19 mouse cellular contexts compared by ENCODE assay signal in the genomic region with DNA sequence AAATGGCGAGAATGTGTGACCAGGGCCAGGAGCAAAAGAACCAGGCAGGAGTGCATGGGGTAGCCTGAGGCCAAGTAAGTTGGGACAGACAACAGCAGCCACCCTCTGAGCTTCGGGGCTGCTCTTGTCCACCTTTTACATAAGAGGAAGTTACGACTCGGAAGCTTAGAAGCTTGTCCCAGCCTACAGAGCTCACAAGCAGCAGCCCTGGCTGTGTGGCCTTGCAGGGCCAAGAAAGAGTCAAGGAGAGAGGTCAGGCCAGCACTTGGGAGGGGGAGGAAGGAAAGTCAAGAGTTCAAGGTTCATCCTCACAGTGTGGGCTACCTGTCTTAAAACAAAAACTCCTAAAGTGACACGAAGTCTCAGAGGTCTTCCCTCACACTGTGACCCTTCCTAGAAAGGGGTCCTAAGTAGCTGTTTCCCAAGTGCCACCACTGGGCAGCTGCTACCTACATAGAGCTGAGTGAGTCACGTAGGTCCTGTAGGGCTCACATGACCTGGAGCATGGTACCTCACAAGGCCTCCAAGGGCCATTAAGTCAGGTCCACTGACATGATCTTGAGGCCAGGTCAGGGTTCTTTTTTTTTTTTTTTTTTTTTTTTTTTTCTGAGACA. TPM values are rescaled to one million over a fixed set of nuclear protein-coding genes. Genes with fewer than 3 reads are reported as not detected.
DNase-seq lines count a peak whose midpoint lies in the region; ATAC-seq and TF ChIP-seq lines count a peak whose summit lies in the region.
"Had no signal": no experiment of that assay in that cellular context is flagged by ENCODE, and none has a peak within 500 bp of the region (broad histone marks: within the 10 kb centered on the region; RNA-seq: fewer than 3 reads in every experiment).

No protein-coding gene starts in this region.

- no peaks in the 10 kb centered on the region for H3K9me3 ChIP-seq in hindbrain, embryonic 10.5 days
- H3K9me3 ChIP-seq in hindbrain, embryonic 13.5 days: no peaks in the 10 kb centered on the region
- H3K9me3 ChIP-seq in megakaryocyte, embryonic 14.5 days: no peaks in the 10 kb centered on the region
- H3K9me3 ChIP-seq: heart, embryonic 13.5 days; hindbrain, embryonic 15.5 days; limb, embryonic 12.5 days; neural tube, embryonic 15.5 days had no signal

- H3K4me3 ChIP-seq in hindbrain, embryonic 10.5 days: no peak overlapping the region
- no peak overlapping the region for H3K4me3 ChIP-seq in hindbrain, embryonic 13.5 days
- no peak overlapping the region for H3K4me3 ChIP-seq in bone marrow macrophage, adult 2 months (ENCODE audit: insufficient read depth, low read length)
- H3K4me3 ChIP-seq in megakaryocyte, embryonic 14.5 days (replicated peaks): peak overlapping the region; percentile 53
- H3K4me3 ChIP-seq: heart, embryonic 13.5 days; hindbrain, embryonic 15.5 days; limb, embryonic 12.5 days; neural tube, embryonic 15.5 days had no signal

- DNase-seq in hindbrain, embryonic 10.5 days (ENCODE audit: low spot score): no peak
- peak; percentile 39 for DNase-seq in A20 (ENCODE audit: low read depth, low spot score)
- no peak for DNase-seq in lung, postnatal 25 days (ENCODE audit: low spot score)
- no peak for DNase-seq in right cerebral cortex, adult 18-20 months
- DNase-seq: adrenal gland, postnatal 10 days; forebrain, postnatal 0 days; gastrocnemius, postnatal 14 days had no signal

- H3K4me1 ChIP-seq in hindbrain, embryonic 10.5 days (replicated peaks): peaks cover 53% of the 10 kb centered on the region
- H3K4me1 ChIP-seq in hindbrain, embryonic 13.5 days (replicated peaks): peaks cover 8% of the 10 kb centered on the region
- H3K4me1 ChIP-seq in bone marrow macrophage, adult 2 months (ENCODE audit: control insufficient read depth, insufficient read depth, low read length): peaks cover 61% of the 10 kb centered on the region
- peaks cover 100% of the 10 kb centered on the region for H3K4me1 ChIP-seq in megakaryocyte, embryonic 14.5 days

- 0 out of 2 replicates have a peak, but pooled peaks cover under 1% of the 10 kb centered on the region for H3K36me3 ChIP-seq in hindbrain, embryonic 10.5 days
- no peaks in the 10 kb centered on the region for H3K36me3 ChIP-seq in hindbrain, embryonic 13.5 days
- peaks cover 46% of the 10 kb centered on the region for H3K36me3 ChIP-seq in megakaryocyte, embryonic 14.5 days (replicated peaks; ENCODE audit: low read length)
- H3K36me3 ChIP-seq: heart, embryonic 13.5 days; hindbrain, embryonic 15.5 days; limb, embryonic 12.5 days; neural tube, embryonic 15.5 days had no signal

- ATAC-seq in hindbrain, embryonic 13.5 days (ENCODE audit: low FRiP score): no peak
- no peak for ATAC-seq in erythroblast, adult 5-6 weeks (replicated peaks; ENCODE audit: low FRiP score, poor library complexity, severe bottlenecking)
- ATAC-seq: forebrain, postnatal 0 days; lung, postnatal 0 days had no signal

- H3K4me2 ChIP-seq in hindbrain, embryonic 13.5 days: no peak overlapping the region
- H3K4me2 ChIP-seq: heart, embryonic 13.5 days; hindbrain, embryonic 15.5 days; limb, embryonic 12.5 days; neural tube, embryonic 15.5 days had no signal

- 0 out of 2 replicates have a peak overlapping the region, but pooled peaks have one; percentile 53 for H3K27ac ChIP-seq in hindbrain, embryonic 10.5 days
- no peak overlapping the region for H3K27ac ChIP-seq in hindbrain, embryonic 13.5 days
- peak overlapping the region; percentile 52 for H3K27ac ChIP-seq in bone marrow macrophage, adult 2 months (ENCODE audit: insufficient read depth, low read depth, low read length)
- H3K27ac ChIP-seq: heart, embryonic 13.5 days; hindbrain, embryonic 15.5 days; kidney, postnatal 0 days; limb, embryonic 12.5 days; neural tube, embryonic 15.5 days had no signal

- TF ChIP-seq CTCF in bone marrow macrophage, adult 2 months (IDR thresholded peaks at IDR 0.05; ENCODE audit: low read depth, low read length): no peak

- no peaks in the 10 kb centered on the region for H3K27me3 ChIP-seq in hindbrain, embryonic 10.5 days (ENCODE audit: insufficient read depth, poor library complexity, severe bottlenecking)
- H3K27me3 ChIP-seq in hindbrain, embryonic 13.5 days: no peaks in the 10 kb centered on the region
- no peaks in the 10 kb centered on the region for H3K27me3 ChIP-seq in megakaryocyte, embryonic 14.5 days (replicated peaks)
- H3K27me3 ChIP-seq: heart, embryonic 13.5 days; hindbrain, embryonic 15.5 days; limb, embryonic 12.5 days; neural tube, embryonic 15.5 days had no signal

- 80% methylated on average over 6 of the region's 6 CpGs for WGBS in hindbrain, embryonic 10.5 days
- 85% methylated on average over 6 of the region's 6 CpGs for WGBS in hindbrain, embryonic 13.5 days

- no peak for TF ChIP-seq POLR2A in bone marrow macrophage, adult 2 months (IDR thresholded peaks at IDR 0.05; ENCODE audit: borderline replicate concordance, low read depth, low read length)

- H3K9ac ChIP-seq in hindbrain, embryonic 13.5 days: no peak overlapping the region
- H3K9ac ChIP-seq: forebrain, postnatal 0 days; heart, embryonic 13.5 days; hindbrain, embryonic 15.5 days; limb, embryonic 12.5 days; neural tube, embryonic 15.5 days had no signal

RNA-seq across cellular contexts. Expression of gene Sh3bgrl3, which starts 8.3 kb away (rescaled TPM):
- polyA plus RNA-seq in hindbrain, embryonic 10.5 days (2016; fragmentation: Nextera tagmentation; extraction: Ambion mirVana): 333 and 386 TPM in 2 replicates
- polyA plus RNA-seq in hindbrain, embryonic 13.5 days (2015; fragmentation: Nextera tagmentation; extraction: Ambion mirVana): 371 and 393 TPM in 2 replicates
- 1,334 and 1,359 TPM in 2 replicates for polyA plus RNA-seq in bone marrow macrophage, adult 2 months (2012; ENCODE audit: insufficient read depth, insufficient read length, missing spikeins)
- 1,646 and 1,679 TPM in 2 replicates for polyA plus RNA-seq in megakaryocyte, embryonic 14.5 days (2012; ENCODE audit: insufficient read depth, low replicate concordance)
- total RNA-seq in erythroblast, adult 5-6 weeks (2015; ENCODE audit: low replicate concordance): 231 and 242 TPM in 2 replicates
- 56.2 and 119 TPM in 2 replicates for total RNA-seq in erythroblast, adult 5-6 weeks (2017; ENCODE audit: low replicate concordance)

RNA-seq across cellular contexts. Expression of gene Ubxn11, which starts 17.9 kb away (rescaled TPM):
- polyA plus RNA-seq in hindbrain, embryonic 10.5 days (2016; fragmentation: Nextera tagmentation; extraction: Ambion mirVana): 7.6 and 11.2 TPM in 2 replicates
- 14.7 and 16.0 TPM in 2 replicates for polyA plus RNA-seq in hindbrain, embryonic 13.5 days (2015; fragmentation: Nextera tagmentation; extraction: Ambion mirVana)
- 2.5 and 5.8 TPM in 2 replicates for polyA plus RNA-seq in bone marrow macrophage, adult 2 months (2012; ENCODE audit: insufficient read depth, insufficient read length, missing spikeins)
- 69.8 and 175 TPM in 2 replicates for polyA plus RNA-seq in megakaryocyte, embryonic 14.5 days (2012; ENCODE audit: insufficient read depth, low replicate concordance)
- 0.84 TPM in 1 of 2 replicates, not detected in the other for total RNA-seq in erythroblast, adult 5-6 weeks (2015; ENCODE audit: low replicate concordance)
- 2.4 TPM in 1 of 2 replicates, not detected in the other for total RNA-seq in erythroblast, adult 5-6 weeks (2017; ENCODE audit: low replicate concordance)

RNA-seq across cellular contexts. Expression of gene Cd52, which starts 25.4 kb away (rescaled TPM):
- 5.3 and 5.5 TPM in 2 replicates for polyA plus RNA-seq in hindbrain, embryonic 10.5 days (2016; fragmentation: Nextera tagmentation; extraction: Ambion mirVana)
- 3.9 TPM in 2 replicates for polyA plus RNA-seq in hindbrain, embryonic 13.5 days (2015; fragmentation: Nextera tagmentation; extraction: Ambion mirVana)
- polyA plus RNA-seq in bone marrow macrophage, adult 2 months (2012; ENCODE audit: insufficient read depth, insufficient read length, missing spikeins): 1,130 and 1,142 TPM in 2 replicates
- 77.0 and 307 TPM in 2 replicates for polyA plus RNA-seq in megakaryocyte, embryonic 14.5 days (2012; ENCODE audit: insufficient read depth, low replicate concordance)
- 324 and 347 TPM in 2 replicates for total RNA-seq in erythroblast, adult 5-6 weeks (2015; ENCODE audit: low replicate concordance)
- 146 and 324 TPM in 2 replicates for total RNA-seq in erythroblast, adult 5-6 weeks (2017; ENCODE audit: low replicate concordance)
- polyA plus RNA-seq: C2C12 had no signal

RNA-seq across cellular contexts. Expression of gene Crybg2, which starts 59.7 kb away (rescaled TPM):
- polyA plus RNA-seq in hindbrain, embryonic 10.5 days (2016; fragmentation: Nextera tagmentation; extraction: Ambion mirVana): 1.6 and 2.9 TPM in 2 replicates
- 0.49 and 1.1 TPM in 2 replicates for polyA plus RNA-seq in hindbrain, embryonic 13.5 days (2015; fragmentation: Nextera tagmentation; extraction: Ambion mirVana)
- 0.71 and 2.7 TPM in 2 replicates for polyA plus RNA-seq in bone marrow macrophage, adult 2 months (2012; ENCODE audit: insufficient read depth, insufficient read length, missing spikeins)
- polyA plus RNA-seq in megakaryocyte, embryonic 14.5 days (2012; ENCODE audit: insufficient read depth, low replicate concordance): not detected in 2 replicates
- not detected in 2 replicates for total RNA-seq in erythroblast, adult 5-6 weeks (2015; ENCODE audit: low replicate concordance)
- total RNA-seq in erythroblast, adult 5-6 weeks (2017; ENCODE audit: low replicate concordance): not detected in 2 replicates
- total RNA-seq: common myeloid progenitor, adult 5-6 weeks; gastrocnemius, postnatal 14 days had no signal
- polyA plus RNA-seq: C2C12; heart, embryonic 13.5 days had no signal

Comparison
In these comparisons a context has a peak if more than half of its experiments do, and no peak if none do; other contexts are left out.
1. RNA of gene Cd52, which starts 25.4 kb away (polyA plus RNA-seq): 1,130 to 1,142 TPM in bone marrow macrophage, adult 2 months and 77.0 to 307 TPM in megakaryocyte, embryonic 14.5 days; 5.3 to 5.5 TPM in hindbrain, embryonic 10.5 days and 3.9 TPM in hindbrain, embryonic 13.5 days; every median in the first group is over 10 times any median in the second.